Mouse (Mus musculus): ENCODE results near the gene Xylb.

The Xylb gene

GRCm38 (mm10) chr9:119357331-119358057, at the start of gene Xylb:
Gene Xylb (plus strand): TSS chr9:119357381.
- peak; percentile 86 for DNase-seq (ENCODE audit: low read depth, low spot score)
- no peaks in the 10 kb centered on the region for H3K27me3 ChIP-seq (ENCODE audit: control insufficient read depth, insufficient read depth, low read length, poor library complexity, severe bottlenecking)
- no peaks in the 10 kb centered on the region for H3K36me3 ChIP-seq (ENCODE audit: control insufficient read depth, insufficient read depth, low read length, poor library complexity, severe bottlenecking)

- H3K36me3 ChIP-seq (ENCODE audit: control insufficient read depth, insufficient read depth, low read length, poor library complexity, severe bottlenecking): 0 out of 2 replicates have a peak, but pooled peaks cover 1% of the 10 kb centered on the region
- DNase-seq (ENCODE audit: low read depth, low spot score): no peak
- H3K27me3 ChIP-seq (ENCODE audit: control insufficient read depth, insufficient read depth, low read length, poor library complexity, severe bottlenecking): no peaks in the 10 kb centered on the region
Measured at GRCm38 (mm10) chr9:119309067-119309466, 48.1 kb upstream of the Xylb start.

GRCm38 (mm10) chr9:119313096-119313495, 44.1 kb upstream of the Xylb start:
- H3K36me3 ChIP-seq (ENCODE audit: control insufficient read depth, insufficient read depth, low read length, poor library complexity, severe bottlenecking): no peaks in the 10 kb centered on the region
- no peak for DNase-seq (ENCODE audit: low read depth, low spot score)

GRCm38 (mm10) chr9:119318891-119319290, 38.3 kb upstream of the Xylb start:
- Histone ChIP-seq H3K27me3 (ENCODE audit: control insufficient read depth, insufficient read depth, low read length, poor library complexity, severe bottlenecking) (no peaks in the 10 kb centered on the region), H3K36me3 (ENCODE audit: control insufficient read depth, insufficient read depth, low read length, poor library complexity, severe bottlenecking) (no peaks in the 10 kb centered on the region)
- DNase-seq (ENCODE audit: low read depth, low spot score): no peak

More at GRCm38 (mm10) chr9:119313096-119313495, 44.1 kb upstream of the Xylb start:
- H3K27me3 ChIP-seq (ENCODE audit: control insufficient read depth, insufficient read depth, low read length, poor library complexity, severe bottlenecking): no peaks in the 10 kb centered on the region

GRCm38 (mm10) chr9:119320446-119320845, 36.7 kb upstream of the Xylb start:
- H3K27me3 ChIP-seq (ENCODE audit: control insufficient read depth, insufficient read depth, low read length, poor library complexity, severe bottlenecking): no peaks in the 10 kb centered on the region
- H3K36me3 ChIP-seq (ENCODE audit: control insufficient read depth, insufficient read depth, low read length, poor library complexity, severe bottlenecking): no peaks in the 10 kb centered on the region
- no peak for DNase-seq (ENCODE audit: low read depth, low spot score)

- no peak for DNase-seq (ENCODE audit: low read depth, low spot score)
- Histone ChIP-seq H3K27me3 (ENCODE audit: control insufficient read depth, insufficient read depth, low read length, poor library complexity, severe bottlenecking) (no peaks in the 10 kb centered on the region), H3K36me3 (ENCODE audit: control insufficient read depth, insufficient read depth, low read length, poor library complexity, severe bottlenecking) (no peaks in the 10 kb centered on the region)
Measured at GRCm38 (mm10) chr9:119320946-119321345, 36.2 kb upstream of the Xylb start.

- DNase-seq (ENCODE audit: low read depth, low spot score): no peak
- Histone ChIP-seq H3K27me3 (ENCODE audit: control insufficient read depth, insufficient read depth, low read length, poor library complexity, severe bottlenecking) (no peaks in the 10 kb centered on the region), H3K36me3 (ENCODE audit: control insufficient read depth, insufficient read depth, low read length, poor library complexity, severe bottlenecking) (no peaks in the 10 kb centered on the region)
Measured at GRCm38 (mm10) chr9:119321392-119322229, 35.6 kb upstream of the Xylb start.

GRCm38 (mm10) chr9:119322289-119323259, 34.6 kb upstream of the Xylb start, which contains the start of gene Oxsr1:
Gene Oxsr1 (minus strand): TSS chr9:119322427.
- no peaks in the 10 kb centered on the region for H3K27me3 ChIP-seq (ENCODE audit: control insufficient read depth, insufficient read depth, low read length, poor library complexity, severe bottlenecking)
- peak; percentile 99 for DNase-seq (ENCODE audit: low read depth, low spot score)
- H3K36me3 ChIP-seq (ENCODE audit: control insufficient read depth, insufficient read depth, low read length, poor library complexity, severe bottlenecking): no peaks in the 10 kb centered on the region

GRCm38 (mm10) chr9:119323260-119323645, 33.9 kb upstream of the Xylb start:
- DNase-seq (ENCODE audit: low read depth, low spot score): no peak
- H3K27me3 ChIP-seq (ENCODE audit: control insufficient read depth, insufficient read depth, low read length, poor library complexity, severe bottlenecking): no peaks in the 10 kb centered on the region
- no peaks in the 10 kb centered on the region for H3K36me3 ChIP-seq (ENCODE audit: control insufficient read depth, insufficient read depth, low read length, poor library complexity, severe bottlenecking)

- no peaks in the 10 kb centered on the region for H3K27me3 ChIP-seq (ENCODE audit: control insufficient read depth, insufficient read depth, low read length, poor library complexity, severe bottlenecking)
- no peak for DNase-seq (ENCODE audit: low read depth, low spot score)
- no peaks in the 10 kb centered on the region for H3K36me3 ChIP-seq (ENCODE audit: control insufficient read depth, insufficient read depth, low read length, poor library complexity, severe bottlenecking)
Measured at GRCm38 (mm10) chr9:119324130-119324529, 33.1 kb upstream of the Xylb start.

GRCm38 (mm10) chr9:119328488-119328887, 28.7 kb upstream of the Xylb start:
- DNase-seq (ENCODE audit: low read depth, low spot score): no peak
- no peaks in the 10 kb centered on the region for H3K27me3 ChIP-seq (ENCODE audit: control insufficient read depth, insufficient read depth, low read length, poor library complexity, severe bottlenecking)
- no peaks in the 10 kb centered on the region for H3K36me3 ChIP-seq (ENCODE audit: control insufficient read depth, insufficient read depth, low read length, poor library complexity, severe bottlenecking)

GRCm38 (mm10) chr9:119330186-119330963, 26.8 kb upstream of the Xylb start:
- no peak for DNase-seq (ENCODE audit: low read depth, low spot score)
- no peaks in the 10 kb centered on the region for H3K27me3 ChIP-seq (ENCODE audit: control insufficient read depth, insufficient read depth, low read length, poor library complexity, severe bottlenecking)
- no peaks in the 10 kb centered on the region for H3K36me3 ChIP-seq (ENCODE audit: control insufficient read depth, insufficient read depth, low read length, poor library complexity, severe bottlenecking)

GRCm38 (mm10) chr9:119334324-119334723, 22.9 kb upstream of the Xylb start:
- DNase-seq (ENCODE audit: low read depth, low spot score): peak; percentile 40
- Histone ChIP-seq H3K27me3 (ENCODE audit: control insufficient read depth, insufficient read depth, low read length, poor library complexity, severe bottlenecking) (no peaks in the 10 kb centered on the region), H3K36me3 (ENCODE audit: control insufficient read depth, insufficient read depth, low read length, poor library complexity, severe bottlenecking) (no peaks in the 10 kb centered on the region; the same call in none of the 2 replicates)

- H3K27me3 ChIP-seq (ENCODE audit: control insufficient read depth, insufficient read depth, low read length, poor library complexity, severe bottlenecking): no peaks in the 10 kb centered on the region
- no peak for DNase-seq (ENCODE audit: low read depth, low spot score)
- H3K36me3 ChIP-seq (ENCODE audit: control insufficient read depth, insufficient read depth, low read length, poor library complexity, severe bottlenecking): no peaks in the 10 kb centered on the region; the same call in none of the 2 replicates
Measured at GRCm38 (mm10) chr9:119334834-119335233, 22.3 kb upstream of the Xylb start.
